Mouse (Mus musculus): ENCODE data around the gene Efemp1. TPM values are rescaled to one million over a fixed set of nuclear protein-coding genes. Genes with fewer than 3 reads are reported as not detected.

Gene Efemp1
- polyA plus RNA-seq, 1 experiment from 2014 or later, result 9.5 TPM

- no peak for ATAC-seq (replicated peaks; ENCODE audit: low FRiP score)
These were observed 102.3 kb downstream of the Efemp1 start for GRCm38 (mm10) chr11:28955305-28955701.

GRCm38 (mm10) chr11:28961381-28961780, 108.4 kb downstream of the Efemp1 start:
- H3K4me3 ChIP-seq (ENCODE audit: low read depth, low read length), result no peak overlapping the region
- no peaks in the 10 kb centered on the region for H3K4me1 ChIP-seq (replicated peaks; ENCODE audit: control insufficient read depth, insufficient read depth, low read length)
- H3K4me2 ChIP-seq (ENCODE audit: low read depth, low read length, severe bottlenecking), result no peak overlapping the region
- H3K27ac ChIP-seq (ENCODE audit: low read depth, low read length), result no peak overlapping the region
- WGBS, result 73% methylated on average over 1 of the region's 1 CpGs
- H3K27me3 ChIP-seq (ENCODE audit: control insufficient read depth, insufficient read depth, low read length), result no peaks in the 10 kb centered on the region
- no peaks in the 10 kb centered on the region for H3K9me3 ChIP-seq (ENCODE audit: control insufficient read depth, low read length)
- H3K9ac ChIP-seq (ENCODE audit: low read length), result no peak overlapping the region
- ATAC-seq (replicated peaks; ENCODE audit: low FRiP score) (no peak), DNase-seq (ENCODE audit: low spot score) (no peak)
- H3K36me3 ChIP-seq (ENCODE audit: control insufficient read depth, insufficient read depth, low read length), result no peaks in the 10 kb centered on the region

More at GRCm38 (mm10) chr11:28955305-28955701, 102.3 kb downstream of the Efemp1 start:
- no peaks in the 10 kb centered on the region for H3K4me1 ChIP-seq (replicated peaks; ENCODE audit: control insufficient read depth, insufficient read depth, low read length)
- no peak overlapping the region for H3K9ac ChIP-seq (ENCODE audit: low read length)
- no peaks in the 10 kb centered on the region for H3K36me3 ChIP-seq (ENCODE audit: control insufficient read depth, insufficient read depth, low read length)
- no peaks in the 10 kb centered on the region for H3K9me3 ChIP-seq (ENCODE audit: control insufficient read depth, low read length)
- H3K27ac ChIP-seq (ENCODE audit: low read depth, low read length), result no peak overlapping the region
- no peak for DNase-seq (ENCODE audit: low spot score)
- H3K27me3 ChIP-seq (ENCODE audit: control insufficient read depth, insufficient read depth, low read length), result no peaks in the 10 kb centered on the region
- no peak overlapping the region for H3K4me3 ChIP-seq (ENCODE audit: low read depth, low read length)
- H3K4me2 ChIP-seq (ENCODE audit: low read depth, low read length, severe bottlenecking), result no peak overlapping the region
